Mouse (Mus musculus) gastrocnemius, postnatal 4 days (tissue): ENCODE data around the gene Pcgf1. TPM values are rescaled to one million over a fixed set of nuclear protein-coding genes. Genes with fewer than 3 reads are reported as not detected.
A peak's percentile ranks its signal among the peaks of the same experiment; 100 is the strongest.

Source experiments
- DNase-seq, 2 experiments: peaks; one replicate each; pipeline ENCODE4 v3.0.0; 2021 to 2022; ENCODE audit warnings: low spot score in 2 of 2, mixed read lengths in 2 of 2
- total RNA-seq, 2 experiments: library from RNA; stranded (reverse); gene quantifications; 2 replicates each; pipeline ENCODE4 v1.2.3; 2021

The Pcgf1 gene
- total RNA-seq, 2 experiments from 2014 or later, result 9.4 to 11.3 TPM

- DNase-seq, result no peak
Observed at GRCm38 (mm10) chr6:83098411-83098810, 20.7 kb downstream of the Pcgf1 start.

- DNase-seq, result peak; percentile 66 to 87
Observed at GRCm38 (mm10) chr6:83101316-83101687, 23.6 kb downstream of the Pcgf1 start, which contains the start of the genes Ccdc142 and Gm42688. TSS of gene Ccdc142 (plus strand) at chr6:83101601. TSS of gene Gm42688 (plus strand) at chr6:83101617.

- DNase-seq, result peak in 1 of 2 experiments; percentile 72
Observed at GRCm38 (mm10) chr6:83101688-83102556, 24.3 kb downstream of the Pcgf1 start.

- DNase-seq, result no peak
Observed at GRCm38 (mm10) chr6:83103130-83103650, 25.5 kb downstream of the Pcgf1 start.

GRCm38 (mm10) chr6:83104158-83104557 lies 26.5 kb downstream of the Pcgf1 start:
- no peak for DNase-seq

- peak; percentile 77 to 86 for DNase-seq
Observed at GRCm38 (mm10) chr6:83107566-83108400, 30.1 kb downstream of the Pcgf1 start.

GRCm38 (mm10) chr6:83108762-83109668 lies 31.3 kb downstream of the Pcgf1 start, which contains the start of gene Mrpl53:
TSS of gene Mrpl53 (plus strand) at chr6:83109040.
- peak; percentile 64 to 86 for DNase-seq

GRCm38 (mm10) chr6:83111510-83112136 lies 34.0 kb downstream of the Pcgf1 start:
- no peak for DNase-seq

- DNase-seq, result peak; percentile 91 to 95
Observed at GRCm38 (mm10) chr6:83115011-83115671, 37.5 kb downstream of the Pcgf1 start, which contains the start of gene Mogs. TSS of gene Mogs (plus strand) at chr6:83115496.

GRCm38 (mm10) chr6:83115682-83116372 lies 38.2 kb downstream of the Pcgf1 start:
- peak in 1 of 2 experiments; percentile 38 for DNase-seq

GRCm38 (mm10) chr6:83116373-83117164 lies 38.9 kb downstream of the Pcgf1 start:
- DNase-seq, result no peak

GRCm38 (mm10) chr6:83117165-83117438 lies 39.4 kb downstream of the Pcgf1 start:
- DNase-seq, result no peak

- DNase-seq, result no peak
Observed at GRCm38 (mm10) chr6:83117616-83118015, 39.9 kb downstream of the Pcgf1 start.

GRCm38 (mm10) chr6:83118369-83118768 lies 40.7 kb downstream of the Pcgf1 start:
- DNase-seq, result no peak

- DNase-seq, result no peak
Observed at GRCm38 (mm10) chr6:83118825-83119733, 41.4 kb downstream of the Pcgf1 start.

- peak in 1 of 2 experiments; percentile 49 for DNase-seq
Observed at GRCm38 (mm10) chr6:83119734-83120051, 42.0 kb downstream of the Pcgf1 start.
